Mouse (Mus musculus): ENCODE data around the gene Zcchc24. TPM values are rescaled to one million over a fixed set of nuclear protein-coding genes. Genes with fewer than 3 reads are reported as not detected.

Gene Zcchc24
- total and polyA plus RNA-seq, 3 experiments: 0.05 TPM; not detected in 2

DNA sequence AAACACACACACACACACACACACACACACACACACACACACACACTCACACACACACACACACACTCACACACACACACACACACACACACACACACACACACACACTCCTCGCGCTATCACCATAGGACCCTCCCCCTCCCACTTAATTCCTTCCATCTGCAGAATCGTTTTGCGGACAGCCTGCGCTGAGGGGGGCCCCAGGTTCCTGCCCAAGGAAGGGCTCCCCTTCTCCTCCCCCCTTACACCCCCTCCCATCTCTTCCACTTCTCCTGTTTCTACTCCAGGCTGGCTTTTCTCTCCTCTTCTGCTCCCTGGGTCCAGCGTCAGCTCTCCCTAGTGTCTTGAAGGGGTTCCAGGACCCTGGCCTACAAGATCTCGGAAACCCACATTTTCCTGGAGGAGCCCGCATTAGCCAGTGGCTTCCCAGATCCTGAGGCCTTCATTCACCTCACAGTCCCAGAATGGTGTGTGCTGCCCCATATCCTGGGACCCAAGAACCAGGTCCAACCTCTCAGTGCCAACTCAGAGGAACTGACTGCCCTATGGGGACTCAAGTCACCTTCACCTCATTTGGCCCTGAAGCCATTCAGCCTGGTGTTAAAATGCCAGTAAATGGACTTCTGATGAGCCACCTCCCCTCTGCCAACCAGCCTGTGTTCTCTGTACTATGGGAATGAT lies 927 bp upstream of the Zcchc24 start:
- no peaks in the 10 kb centered on the region for H3K4me1 ChIP-seq (ENCODE audit: insufficient read depth, low read depth, low read length)
- no peaks in the 10 kb centered on the region for H3K27me3 ChIP-seq (ENCODE audit: insufficient read depth, low read length)

DNA sequence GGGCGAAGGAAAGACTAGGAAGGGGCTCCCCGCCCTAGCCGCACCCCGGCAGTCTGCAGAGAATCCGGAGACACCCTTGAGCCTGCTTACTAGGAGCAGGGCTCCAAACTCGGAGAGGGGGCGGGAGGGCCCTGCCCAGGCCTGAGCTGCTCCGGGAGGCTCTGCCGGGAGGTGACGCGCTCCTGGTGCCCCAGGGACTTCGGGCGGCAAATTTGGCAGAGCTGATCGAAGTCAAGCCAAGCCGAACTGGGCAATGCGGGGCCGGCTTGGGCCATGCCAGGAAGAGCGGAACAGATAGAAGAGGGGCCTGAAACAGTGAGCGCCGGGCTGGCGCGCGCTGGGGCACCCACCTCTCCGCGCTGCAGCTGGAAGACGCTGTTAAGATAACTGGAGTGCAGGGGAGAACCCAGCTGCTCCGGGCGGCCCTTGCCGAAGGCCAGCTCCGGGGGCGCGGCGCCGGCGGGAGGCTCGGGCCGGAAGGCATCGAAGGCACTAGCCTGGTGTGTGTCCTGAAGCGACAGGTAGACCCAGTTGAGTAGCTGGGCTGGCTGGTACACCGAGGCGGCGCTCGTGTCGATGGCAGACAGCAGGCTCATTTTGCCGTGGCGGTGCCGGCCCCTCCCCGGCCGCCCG lies 462 bp downstream of the Zcchc24 start:
- Histone ChIP-seq H3K4me3 (ENCODE audit: low read depth, low read length) (no peak overlapping the region), H3K4me1 (ENCODE audit: insufficient read depth, low read depth, low read length) (no peaks in the 10 kb centered on the region), H3K9me3 (replicated peaks) (no peaks in the 10 kb centered on the region), H3K36me3 (replicated peaks) (no peaks in the 10 kb centered on the region), H3K27me3 (ENCODE audit: insufficient read depth, low read length) (no peaks in the 10 kb centered on the region)
- ATAC-seq (ENCODE audit: extremely low read depth, insufficient number of reproducible peaks, low FRiP score, poor library complexity, severe bottlenecking): no peak
- no peak for DNase-seq (ENCODE audit: low spot score)
- TF ChIP-seq GATA1 (IDR thresholded peaks at IDR 0.05; ENCODE audit: borderline replicate concordance, low read length) (no peak), POLR2AphosphoS5 (IDR thresholded peaks at IDR 0.05; ENCODE audit: insufficient replicate concordance, low read depth, low read length) (no peak), TAL1 (conservative IDR thresholded peaks at IDR 0.05; ENCODE audit: low read depth, low read length) (no peak), GATA2 (IDR thresholded peaks at IDR 0.05; ENCODE audit: borderline replicate concordance, low read depth, low read length) (no peak), CTCF (IDR thresholded peaks at IDR 0.05; ENCODE audit: low read depth, low read length) (no peak)

More for the DNA sequence above, 927 bp upstream of the Zcchc24 start:
- H3K36me3 ChIP-seq (replicated peaks): no peaks in the 10 kb centered on the region
- no peak overlapping the region for H3K4me3 ChIP-seq (ENCODE audit: low read depth, low read length)
- TF ChIP-seq TAL1 (conservative IDR thresholded peaks at IDR 0.05; ENCODE audit: low read depth, low read length) (no peak), POLR2AphosphoS5 (IDR thresholded peaks at IDR 0.05; ENCODE audit: insufficient replicate concordance, low read depth, low read length) (no peak), GATA1 (IDR thresholded peaks at IDR 0.05; ENCODE audit: borderline replicate concordance, low read length) (no peak), CTCF (IDR thresholded peaks at IDR 0.05; ENCODE audit: low read depth, low read length) (no peak), GATA2 (IDR thresholded peaks at IDR 0.05; ENCODE audit: borderline replicate concordance, low read depth, low read length) (no peak)
- no peak for ATAC-seq (ENCODE audit: extremely low read depth, insufficient number of reproducible peaks, low FRiP score, poor library complexity, severe bottlenecking)
- no peaks in the 10 kb centered on the region for H3K9me3 ChIP-seq (replicated peaks)
- no peak for DNase-seq (ENCODE audit: low spot score)

DNA sequence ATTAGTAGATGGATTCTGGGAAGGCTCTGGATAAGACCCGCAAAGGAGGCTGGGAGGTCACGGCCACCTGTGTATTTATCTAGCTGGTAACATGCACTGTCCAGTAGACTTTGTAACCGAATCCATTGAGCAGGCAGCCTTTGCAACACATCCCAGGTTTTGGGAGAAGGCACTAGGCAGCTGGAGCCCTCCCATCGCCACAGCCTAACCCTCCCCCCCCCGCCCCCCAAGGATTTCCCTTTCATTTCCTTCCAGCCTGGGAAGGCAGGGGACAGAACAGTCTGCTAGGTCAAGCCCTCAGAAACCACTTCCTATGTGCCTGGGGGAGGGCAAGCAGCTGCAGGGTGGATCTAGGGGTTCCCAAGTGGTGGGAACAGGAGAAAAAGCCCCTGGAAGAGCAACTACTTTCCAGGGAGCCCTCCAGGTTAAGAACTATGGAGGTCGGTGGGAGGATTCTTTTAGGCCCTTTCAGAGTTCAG lies 1.1 kb downstream of the Zcchc24 start:
- H3K27me3 ChIP-seq (ENCODE audit: insufficient read depth, low read length): no peaks in the 10 kb centered on the region
- DNase-seq (ENCODE audit: low spot score): no peak
- no peak overlapping the region for H3K4me3 ChIP-seq (ENCODE audit: low read depth, low read length)
- no peaks in the 10 kb centered on the region for H3K4me1 ChIP-seq (ENCODE audit: insufficient read depth, low read depth, low read length)
- H3K9me3 ChIP-seq (replicated peaks): no peaks in the 10 kb centered on the region
- TF ChIP-seq CTCF (IDR thresholded peaks at IDR 0.05; ENCODE audit: low read depth, low read length) (no peak), TAL1 (conservative IDR thresholded peaks at IDR 0.05; ENCODE audit: low read depth, low read length) (no peak), POLR2AphosphoS5 (IDR thresholded peaks at IDR 0.05; ENCODE audit: insufficient replicate concordance, low read depth, low read length) (no peak), GATA1 (IDR thresholded peaks at IDR 0.05; ENCODE audit: borderline replicate concordance, low read length) (no peak)
- H3K36me3 ChIP-seq (replicated peaks): no peaks in the 10 kb centered on the region
- ATAC-seq (ENCODE audit: extremely low read depth, insufficient number of reproducible peaks, low FRiP score, poor library complexity, severe bottlenecking): no peak

DNA sequence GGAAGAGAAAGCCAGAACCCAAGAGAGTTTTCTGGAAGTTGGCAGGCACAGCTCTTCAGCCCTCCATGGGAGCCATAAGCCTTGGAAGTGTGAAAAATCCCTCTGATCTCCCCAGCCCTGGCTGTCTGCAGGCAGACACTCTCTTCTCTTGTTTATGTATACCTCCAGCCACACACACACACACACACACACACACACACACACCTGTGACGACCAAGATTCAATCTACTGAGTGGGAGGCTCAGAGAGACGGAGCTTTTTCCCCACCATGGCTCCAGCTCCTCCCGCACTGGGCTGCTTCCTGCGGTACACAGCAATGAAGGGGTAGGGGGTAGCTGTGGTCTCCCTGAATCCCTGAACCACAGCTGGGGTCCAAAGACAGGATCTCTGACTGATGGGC lies 2.4 kb downstream of the Zcchc24 start:
- H3K9me3 ChIP-seq (replicated peaks): no peaks in the 10 kb centered on the region
- DNase-seq (ENCODE audit: low spot score) (no peak), ATAC-seq (ENCODE audit: extremely low read depth, insufficient number of reproducible peaks, low FRiP score, poor library complexity, severe bottlenecking) (no peak)
- H3K4me3 ChIP-seq (ENCODE audit: low read depth, low read length): no peak overlapping the region
- TF ChIP-seq POLR2AphosphoS5 (IDR thresholded peaks at IDR 0.05; ENCODE audit: insufficient replicate concordance, low read depth, low read length): no peak
- no peaks in the 10 kb centered on the region for H3K36me3 ChIP-seq (replicated peaks)
- H3K4me1 ChIP-seq (ENCODE audit: insufficient read depth, low read depth, low read length): no peaks in the 10 kb centered on the region
- H3K27me3 ChIP-seq (ENCODE audit: insufficient read depth, low read length): no peaks in the 10 kb centered on the region

DNA sequence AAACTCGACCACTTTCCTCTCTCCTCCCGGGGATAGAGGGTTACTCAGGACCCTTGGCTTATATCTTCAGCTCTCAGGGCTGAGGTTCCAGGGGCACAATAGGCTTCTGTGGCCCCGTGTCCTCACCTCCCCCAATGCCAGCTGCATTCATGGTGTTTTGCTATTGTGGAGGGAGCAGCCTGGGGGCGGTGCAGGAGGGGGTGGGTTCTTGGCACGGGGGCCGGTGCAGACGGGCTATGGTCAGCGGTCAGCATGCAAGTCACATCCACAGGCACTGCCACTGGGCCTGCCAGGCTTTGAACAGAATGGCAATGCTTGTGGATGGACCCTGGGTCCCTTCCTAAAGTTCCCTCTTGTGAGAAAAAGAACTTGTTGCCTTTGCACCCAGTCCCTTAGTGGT lies 2.9 kb downstream of the Zcchc24 start:
- Histone ChIP-seq H3K4me1 (ENCODE audit: insufficient read depth, low read depth, low read length) (no peaks in the 10 kb centered on the region), H3K9me3 (replicated peaks) (no peaks in the 10 kb centered on the region), H3K36me3 (replicated peaks) (no peaks in the 10 kb centered on the region), H3K27me3 (ENCODE audit: insufficient read depth, low read length) (no peaks in the 10 kb centered on the region), H3K4me3 (ENCODE audit: low read depth, low read length) (no peak overlapping the region)
- ATAC-seq (ENCODE audit: extremely low read depth, insufficient number of reproducible peaks, low FRiP score, poor library complexity, severe bottlenecking) (no peak), DNase-seq (ENCODE audit: low spot score) (no peak)
- no peak for TF ChIP-seq CTCF (IDR thresholded peaks at IDR 0.05; ENCODE audit: low read depth, low read length)
- no peak for TF ChIP-seq TAL1 (conservative IDR thresholded peaks at IDR 0.05; ENCODE audit: low read depth, low read length)
- no peak for TF ChIP-seq GATA1 (IDR thresholded peaks at IDR 0.05; ENCODE audit: borderline replicate concordance, low read length)
- no peak for TF ChIP-seq POLR2AphosphoS5 (IDR thresholded peaks at IDR 0.05; ENCODE audit: insufficient replicate concordance, low read depth, low read length)
- TF ChIP-seq GATA2 (IDR thresholded peaks at IDR 0.05; ENCODE audit: borderline replicate concordance, low read depth, low read length): no peak

DNA sequence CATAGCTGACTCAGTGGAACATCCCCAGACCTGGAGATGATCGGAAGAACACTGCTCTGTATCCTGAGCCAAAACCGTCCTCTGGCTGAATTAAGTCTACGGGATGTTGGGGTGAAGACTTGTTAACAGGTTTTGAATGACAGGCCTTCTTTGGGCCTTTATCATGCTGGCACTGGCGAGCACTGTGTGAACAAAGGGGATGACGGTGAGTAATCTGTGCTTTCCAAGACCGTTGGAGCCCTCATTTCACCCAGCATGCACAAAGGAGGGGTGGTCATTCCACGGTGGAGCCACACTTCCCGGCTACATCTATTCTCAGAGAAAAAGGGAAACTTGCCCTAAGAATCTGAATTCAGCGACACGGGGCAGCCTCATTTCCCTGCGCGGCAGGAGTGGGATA lies 3.7 kb downstream of the Zcchc24 start:
- Histone ChIP-seq H3K4me1 (ENCODE audit: insufficient read depth, low read depth, low read length) (no peaks in the 10 kb centered on the region), H3K36me3 (replicated peaks) (no peaks in the 10 kb centered on the region), H3K27me3 (ENCODE audit: insufficient read depth, low read length) (no peaks in the 10 kb centered on the region; the same call in 1 of the 2 replicates), H3K4me3 (ENCODE audit: low read depth, low read length) (no peak overlapping the region), H3K9me3 (replicated peaks) (no peaks in the 10 kb centered on the region)
- TF ChIP-seq GATA1 (IDR thresholded peaks at IDR 0.05; ENCODE audit: borderline replicate concordance, low read length): no peak
- no peak for TF ChIP-seq GATA2 (IDR thresholded peaks at IDR 0.05; ENCODE audit: borderline replicate concordance, low read depth, low read length)
- TF ChIP-seq TAL1 (conservative IDR thresholded peaks at IDR 0.05; ENCODE audit: low read depth, low read length): no peak
- no peak for TF ChIP-seq CTCF (IDR thresholded peaks at IDR 0.05; ENCODE audit: low read depth, low read length)
- TF ChIP-seq POLR2AphosphoS5 (IDR thresholded peaks at IDR 0.05; ENCODE audit: insufficient replicate concordance, low read depth, low read length): no peak
- no peak for DNase-seq (ENCODE audit: low spot score)
- ATAC-seq (ENCODE audit: extremely low read depth, insufficient number of reproducible peaks, low FRiP score, poor library complexity, severe bottlenecking): no peak

Data from G1E (cell line).